Mouse (Mus musculus): ENCODE data around the gene Rras2. TPM values are rescaled to one million over a fixed set of nuclear protein-coding genes. Genes with fewer than 3 reads are reported as not detected.

The Rras2 gene
- total RNA-seq, 2 experiments from 2014 or later, result 34.6 to 36.9 TPM

GRCm38 (mm10) chr7:114114976-114115375 lies 2.6 kb downstream of the Rras2 start:
- no peak for DNase-seq (ENCODE audit: extremely low spot score in 1 of 2, low spot score in 1 of 2)

GRCm38 (mm10) chr7:114114284-114114683 lies 3.3 kb downstream of the Rras2 start:
- no peak for DNase-seq (ENCODE audit: extremely low spot score in 1 of 2, low spot score in 1 of 2)

GRCm38 (mm10) chr7:114110500-114110899 lies 7.1 kb downstream of the Rras2 start:
- no peak for DNase-seq (ENCODE audit: extremely low spot score in 1 of 2, low spot score in 1 of 2)

- no peak for DNase-seq (ENCODE audit: extremely low spot score in 1 of 2, low spot score in 1 of 2)
Measured at GRCm38 (mm10) chr7:114105886-114106285, 11.7 kb downstream of the Rras2 start.

GRCm38 (mm10) chr7:114103629-114104347 lies 13.8 kb downstream of the Rras2 start:
- DNase-seq (ENCODE audit: extremely low spot score in 1 of 2, low spot score in 1 of 2), result no peak

GRCm38 (mm10) chr7:114103152-114103551 lies 14.4 kb downstream of the Rras2 start:
- no peak for DNase-seq (ENCODE audit: extremely low spot score in 1 of 2, low spot score in 1 of 2)

GRCm38 (mm10) chr7:114102609-114103008 lies 15.0 kb downstream of the Rras2 start:
- DNase-seq (ENCODE audit: extremely low spot score in 1 of 2, low spot score in 1 of 2), result no peak

- no peak for DNase-seq (ENCODE audit: extremely low spot score in 1 of 2, low spot score in 1 of 2)
Measured at GRCm38 (mm10) chr7:114101412-114101811, 16.2 kb downstream of the Rras2 start.

GRCm38 (mm10) chr7:114093548-114094174 lies 23.9 kb downstream of the Rras2 start:
- DNase-seq (ENCODE audit: extremely low spot score in 1 of 2, low spot score in 1 of 2), result no peak

- no peak for DNase-seq (ENCODE audit: extremely low spot score in 1 of 2, low spot score in 1 of 2)
Measured at GRCm38 (mm10) chr7:114090892-114091545, 26.6 kb downstream of the Rras2 start.

- DNase-seq (ENCODE audit: extremely low spot score in 1 of 2, low spot score in 1 of 2), result no peak
Measured at GRCm38 (mm10) chr7:114090231-114090630, 27.4 kb downstream of the Rras2 start.

- DNase-seq (ENCODE audit: extremely low spot score in 1 of 2, low spot score in 1 of 2), result no peak
Measured at GRCm38 (mm10) chr7:114088918-114089317, 28.7 kb downstream of the Rras2 start.

GRCm38 (mm10) chr7:114087986-114088385 lies 29.6 kb downstream of the Rras2 start:
- DNase-seq (ENCODE audit: extremely low spot score in 1 of 2, low spot score in 1 of 2), result no peak

- no peak for DNase-seq (ENCODE audit: extremely low spot score in 1 of 2, low spot score in 1 of 2)
Measured at GRCm38 (mm10) chr7:114087341-114087740, 30.2 kb downstream of the Rras2 start.

- DNase-seq (ENCODE audit: extremely low spot score in 1 of 2, low spot score in 1 of 2), result no peak
Measured at GRCm38 (mm10) chr7:114086021-114086710, 31.4 kb downstream of the Rras2 start.

GRCm38 (mm10) chr7:114083760-114084159 lies 33.8 kb downstream of the Rras2 start:
- DNase-seq (ENCODE audit: extremely low spot score in 1 of 2, low spot score in 1 of 2), result no peak

- DNase-seq (ENCODE audit: extremely low spot score in 1 of 2, low spot score in 1 of 2), result no peak
Measured at GRCm38 (mm10) chr7:114083088-114083487, 34.5 kb downstream of the Rras2 start.

GRCm38 (mm10) chr7:114081633-114082420 lies 35.8 kb downstream of the Rras2 start:
- no peak for DNase-seq (ENCODE audit: extremely low spot score in 1 of 2, low spot score in 1 of 2)

GRCm38 (mm10) chr7:114080250-114080649 lies 37.3 kb downstream of the Rras2 start:
- DNase-seq (ENCODE audit: extremely low spot score in 1 of 2, low spot score in 1 of 2), result no peak

- DNase-seq (ENCODE audit: extremely low spot score in 1 of 2, low spot score in 1 of 2), result no peak
Measured at GRCm38 (mm10) chr7:114079343-114079742, 38.2 kb downstream of the Rras2 start.
